Mouse (Mus musculus) heart, postnatal 14 days (tissue): Measurements from ENCODE around the gene Kctd18. TPM values are rescaled to one million over a fixed set of nuclear protein-coding genes. Genes with fewer than 3 reads are reported as not detected.

Experiments
- DNase-seq, 2 experiments: peaks; one replicate each; pipeline ENCODE4 v3.0.0; 2021 to 2022
- intact Hi-C: fragments of 180-260 bp; cut with DNase I; formaldehyde crosslinking; loops from one replicate; pipeline ENCODE4 v1.15.1; 2025
- total RNA-seq, 2 experiments: library from RNA; stranded (reverse); gene quantifications; 2 replicates each; pipeline ENCODE4 v1.2.3; 2021

The Kctd18 gene
- total RNA-seq, 2 experiments from 2014 or later, result 6.4 to 7.2 TPM

DNA sequence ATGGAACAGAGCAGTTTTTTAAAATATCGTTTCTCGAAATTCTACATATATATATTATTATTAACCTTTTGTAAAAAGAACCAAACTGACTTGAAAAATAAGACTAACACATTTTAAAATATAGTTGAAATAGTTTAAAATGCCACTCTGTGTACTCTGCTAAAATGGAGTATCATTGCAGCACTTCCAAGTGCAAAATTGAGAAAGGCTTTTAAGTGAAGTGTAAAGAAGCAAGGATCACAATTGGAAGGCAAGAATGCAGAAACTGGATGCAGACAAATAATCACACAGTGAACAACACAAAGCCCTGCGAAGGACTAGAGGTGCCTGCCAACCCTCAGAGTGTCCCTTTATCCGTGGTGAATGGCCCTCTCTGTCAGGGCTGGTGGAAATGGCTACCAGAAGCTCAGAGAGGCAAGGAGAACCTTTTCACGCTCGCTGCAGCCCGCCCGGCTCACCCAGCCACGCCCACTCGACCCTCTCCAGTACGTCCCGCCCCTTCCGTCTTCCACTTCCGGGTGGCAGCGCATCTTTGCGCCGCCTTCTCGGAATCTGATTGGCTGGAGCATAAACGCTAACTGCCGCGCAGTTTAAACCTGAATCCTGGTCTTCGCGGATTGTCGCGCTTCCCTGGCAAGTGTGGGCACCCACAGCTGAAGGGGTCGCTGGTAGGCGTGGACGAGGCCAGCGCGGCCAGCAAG, 23.2 kb downstream of the Kctd18 start, which contains the start of gene Sgo2a:
Sgo2a (plus strand) TSS at position 540 of the 701 bp plus-strand sequence.
- peak; percentile 91 to 96 for DNase-seq
- intact Hi-C loops, result no loop called here

DNA sequence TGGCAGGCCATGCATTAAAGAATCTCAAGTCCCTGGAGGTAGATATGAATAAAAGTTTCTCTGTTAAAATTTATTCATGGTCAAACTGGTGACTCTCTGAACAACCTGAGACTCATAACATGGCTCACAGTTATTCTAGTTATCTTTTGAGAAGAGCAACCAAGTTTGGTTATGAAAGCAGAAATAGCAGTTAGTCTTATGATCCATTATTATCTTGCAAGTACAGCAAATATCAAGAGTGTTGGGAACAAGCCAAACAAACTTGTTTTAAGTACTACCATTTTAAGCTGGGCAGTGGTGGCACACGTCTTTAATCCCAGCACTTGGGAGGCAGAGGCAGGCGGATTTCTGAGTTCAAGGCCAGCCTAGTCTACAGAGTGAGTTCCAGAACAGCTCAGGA, 27.5 kb downstream of the Kctd18 start:
- no peak for DNase-seq
- intact Hi-C loops, result no loop called here

DNA sequence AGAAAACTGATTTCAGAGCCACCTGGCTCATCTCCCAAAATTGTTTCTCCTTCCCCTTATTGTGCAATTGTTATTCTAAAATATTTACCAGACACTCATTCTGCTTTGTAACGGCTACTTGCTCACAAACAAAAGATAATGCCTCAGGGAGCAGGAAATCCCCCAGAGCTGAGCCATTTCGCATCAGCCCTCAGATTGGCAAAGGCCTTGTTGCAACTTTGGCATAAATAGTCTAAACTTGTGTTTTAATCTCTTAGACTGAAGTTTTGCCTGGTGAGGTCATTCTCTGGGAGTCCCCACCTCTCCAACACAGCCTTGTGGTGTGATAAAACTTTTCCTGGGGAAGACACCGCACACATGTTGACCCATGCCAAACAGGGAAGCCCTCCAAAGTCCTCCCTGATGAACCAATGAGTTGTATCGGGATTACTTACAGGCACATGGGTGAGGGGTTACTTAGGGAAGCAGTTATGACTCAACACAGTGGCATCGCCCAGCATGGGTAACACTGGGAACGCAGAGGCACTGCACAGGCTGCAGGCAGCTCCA, 29.6 kb downstream of the Kctd18 start:
- intact Hi-C loops, result no loop called here
- DNase-seq, result peak; percentile 3 to 21

DNA sequence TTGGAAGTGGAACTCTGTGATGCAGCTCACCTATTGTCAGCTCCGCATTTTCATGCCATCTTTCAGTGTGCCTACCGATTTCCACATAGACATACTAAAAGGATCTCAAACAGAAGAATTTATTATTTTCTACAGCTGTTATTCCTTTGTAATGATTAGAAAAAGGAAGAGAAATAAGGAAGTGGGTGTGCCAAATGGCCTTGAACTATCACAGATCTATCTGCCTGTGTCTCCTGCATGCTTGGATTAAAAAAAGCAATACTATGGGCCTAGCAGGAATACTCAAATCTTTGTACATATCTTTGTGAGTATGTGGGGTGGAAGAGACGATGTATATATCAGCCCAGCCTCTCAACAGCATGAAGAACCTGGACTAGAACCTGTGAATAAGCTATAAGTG, 41.9 kb downstream of the Kctd18 start:
- DNase-seq, result no peak
- intact Hi-C loops, result no loop called here

DNA sequence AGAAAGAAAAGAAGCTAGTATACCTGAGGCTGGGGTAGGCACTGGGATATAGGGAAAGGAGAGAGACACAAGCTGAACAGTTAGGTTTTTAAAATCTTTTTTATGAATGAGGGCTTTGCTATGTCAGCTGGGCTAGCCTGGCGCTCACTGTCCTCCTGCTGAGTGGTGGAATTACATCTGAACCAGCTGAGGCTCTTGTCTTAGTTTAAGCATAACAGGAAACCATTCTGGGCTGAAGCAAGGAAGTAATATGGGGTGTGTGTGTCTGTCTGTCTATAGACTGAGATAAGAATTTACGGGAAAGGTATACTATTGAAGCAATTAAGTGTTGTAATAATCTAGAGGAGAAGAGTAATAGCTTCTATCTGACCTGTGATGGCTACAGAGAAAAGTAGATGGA, 47.2 kb downstream of the Kctd18 start:
- DNase-seq, result no peak
- intact Hi-C loops, result loop anchor here (5.0 kb wide), 1 partner anchor 544 kb away; no protein-coding TSS in a partner anchor

DNA sequence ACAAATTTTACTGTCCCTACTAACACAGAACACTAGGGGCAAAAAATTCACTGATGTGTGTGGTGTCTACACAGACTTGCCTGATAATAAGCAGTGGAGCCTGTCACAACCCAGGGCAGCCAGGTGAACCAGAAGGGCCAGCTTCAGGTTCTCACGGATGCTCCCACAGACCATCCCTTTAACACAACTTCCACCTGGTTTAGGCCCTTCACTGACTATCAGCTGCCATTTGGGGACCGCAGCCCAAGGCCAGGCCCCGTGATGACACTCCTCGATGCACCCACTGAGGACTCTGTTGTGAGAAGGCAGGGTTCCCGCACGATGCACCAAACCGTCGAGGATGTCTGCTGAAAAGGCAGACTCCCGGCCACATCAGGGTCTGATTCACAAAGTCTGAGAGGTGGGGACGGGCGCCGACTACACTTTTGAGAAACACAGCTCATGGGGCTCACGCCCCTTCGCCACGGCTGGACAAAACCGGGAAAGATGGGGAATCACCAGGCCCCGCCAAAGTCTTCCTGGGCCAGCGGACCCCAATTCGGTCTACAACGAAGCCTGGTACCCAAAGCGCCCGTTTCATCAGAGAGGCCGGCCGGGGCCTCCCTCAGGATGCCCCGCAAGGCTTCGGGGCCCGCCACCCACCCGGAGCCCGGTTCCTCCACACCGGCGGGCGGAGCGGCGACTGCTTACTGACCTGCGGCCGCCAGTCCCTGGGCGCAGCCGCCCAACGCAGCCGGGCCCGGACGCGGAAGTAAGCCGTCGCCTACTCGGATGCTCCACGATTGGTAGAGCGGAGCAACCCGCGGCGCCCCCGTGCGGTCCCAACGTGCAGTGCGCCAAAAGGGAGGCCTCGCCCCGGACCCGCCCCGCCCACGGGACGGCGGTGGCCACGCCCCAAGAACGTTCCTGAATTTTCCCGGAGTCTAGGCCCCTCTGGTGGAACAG, 49.2 kb downstream of the Kctd18 start:
- DNase-seq, result peak; percentile 98 to 99
- intact Hi-C loops, result loop anchor here (5.0 kb wide), 1 partner anchor 542 kb away; no protein-coding TSS in a partner anchor

DNA sequence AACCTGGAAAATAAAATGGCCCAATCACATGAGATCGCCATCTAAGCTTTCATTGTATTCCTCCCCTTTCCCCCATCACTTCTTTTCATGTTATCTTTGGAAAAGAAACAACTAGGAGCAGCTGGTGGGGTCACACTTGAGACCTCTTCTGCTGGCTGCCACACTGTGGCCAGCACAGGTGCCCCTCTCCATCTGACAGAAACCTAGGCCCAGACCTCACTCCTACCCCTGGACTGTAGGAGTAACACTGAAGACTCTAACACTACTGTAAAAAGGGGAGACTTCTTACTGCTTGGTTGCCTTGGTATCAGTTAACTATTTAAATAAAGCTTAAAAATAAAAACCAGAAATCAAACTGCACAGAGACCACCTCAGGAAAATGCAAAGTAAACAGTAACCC, 63.0 kb downstream of the Kctd18 start:
- DNase-seq, result no peak
- intact Hi-C loops, result no loop called here

DNA sequence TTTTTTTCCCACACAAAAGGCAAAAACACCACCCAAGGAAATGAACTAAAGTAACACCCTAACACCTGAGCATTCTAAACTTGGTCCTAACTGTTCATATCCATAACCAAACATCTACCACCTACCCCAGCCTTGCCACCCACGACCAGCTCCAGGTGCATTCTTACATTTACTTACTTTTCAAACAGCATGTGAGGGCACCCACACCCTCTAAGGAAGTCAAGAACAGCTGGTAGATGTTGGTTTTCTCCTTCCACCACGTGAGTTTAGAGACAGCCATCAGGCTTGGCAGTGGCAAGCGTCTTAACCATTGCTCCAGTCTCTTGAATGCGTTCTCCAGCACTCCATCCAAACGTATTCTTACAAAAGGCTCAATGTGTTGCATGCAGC, 64.4 kb downstream of the Kctd18 start:
- no peak for DNase-seq
- intact Hi-C loops, result no loop called here

DNA sequence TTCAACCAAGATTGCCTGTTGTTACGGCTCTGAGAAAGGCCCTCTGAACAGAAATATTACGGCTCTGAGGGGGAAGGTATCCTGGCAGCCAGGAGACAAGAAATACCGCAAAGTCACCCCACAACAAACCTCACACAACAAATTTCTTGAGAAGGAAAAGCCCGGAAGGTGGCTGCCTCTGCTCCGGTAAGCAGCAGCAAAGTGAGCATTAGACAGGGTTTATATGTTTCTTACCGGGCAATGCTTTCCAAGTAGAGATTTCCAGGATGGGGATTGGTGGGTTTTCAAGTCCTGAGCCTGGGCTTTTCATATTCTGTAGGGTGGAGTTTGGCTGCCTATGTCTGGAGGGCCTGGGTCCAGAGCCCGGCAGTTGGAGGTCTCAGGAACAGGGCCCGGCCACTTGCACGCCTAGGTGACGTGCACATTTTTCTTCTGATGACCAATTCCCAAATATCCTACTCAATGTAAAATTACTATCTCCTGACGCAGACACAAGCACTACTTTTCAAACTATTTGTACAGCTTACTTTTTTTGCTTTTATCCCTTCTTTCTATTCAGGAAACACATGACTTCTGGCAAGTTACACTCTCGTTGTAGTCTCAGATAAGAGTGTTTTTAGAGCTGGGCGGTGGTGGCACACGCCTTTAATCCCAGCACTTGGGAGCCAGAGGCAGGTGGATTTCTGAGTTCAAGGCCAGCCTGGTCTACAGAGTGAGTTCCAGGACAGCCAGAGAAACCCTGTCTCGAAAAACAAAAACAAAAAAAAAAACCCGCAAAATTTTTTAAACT, 65.0 kb downstream of the Kctd18 start:
- intact Hi-C loops, result no loop called here
- DNase-seq, result no peak

DNA sequence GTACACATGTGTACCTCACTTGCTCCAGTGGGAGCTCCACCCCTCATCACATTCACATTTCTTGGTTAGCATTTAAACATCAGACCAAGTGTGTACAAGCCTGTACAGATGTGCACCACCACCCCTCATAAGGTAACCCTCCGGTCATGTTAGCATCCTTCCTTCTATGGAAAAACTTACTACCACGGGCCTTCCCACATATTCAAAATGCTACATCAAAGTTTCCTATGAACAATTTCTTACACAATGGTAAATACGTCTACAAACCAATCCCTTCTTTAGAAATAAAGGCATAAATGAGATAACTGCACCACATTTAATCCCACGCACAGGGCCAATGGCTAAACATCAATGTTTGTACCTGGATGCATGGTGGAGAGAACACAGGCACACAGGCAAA, 66.2 kb downstream of the Kctd18 start:
- DNase-seq, result no peak
- intact Hi-C loops, result no loop called here

DNA sequence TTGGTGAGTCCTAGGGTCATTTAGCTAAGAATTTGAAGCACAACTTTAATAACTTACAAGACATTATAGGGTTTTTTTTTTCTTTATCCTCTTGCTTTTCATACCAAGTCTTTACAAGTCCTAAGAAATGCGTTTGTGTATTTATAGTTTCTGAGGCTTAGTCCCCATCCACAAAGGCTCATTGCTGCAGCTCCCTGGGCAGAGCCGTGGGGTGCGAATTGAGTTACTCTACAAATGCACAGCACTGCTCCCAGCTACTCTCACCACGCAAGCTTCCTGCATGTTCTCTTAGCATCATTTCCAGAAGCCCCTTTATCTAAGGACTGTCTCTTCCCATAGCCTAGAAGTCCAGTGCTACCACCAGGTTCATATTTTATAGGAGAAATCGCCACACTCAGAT, 69.0 kb downstream of the Kctd18 start:
- no peak for DNase-seq
- intact Hi-C loops, result loop anchor here (1.0 to 5.0 kb wide), 2 partner anchors 172 to 520 kb away; no protein-coding TSS in a partner anchor

DNA sequence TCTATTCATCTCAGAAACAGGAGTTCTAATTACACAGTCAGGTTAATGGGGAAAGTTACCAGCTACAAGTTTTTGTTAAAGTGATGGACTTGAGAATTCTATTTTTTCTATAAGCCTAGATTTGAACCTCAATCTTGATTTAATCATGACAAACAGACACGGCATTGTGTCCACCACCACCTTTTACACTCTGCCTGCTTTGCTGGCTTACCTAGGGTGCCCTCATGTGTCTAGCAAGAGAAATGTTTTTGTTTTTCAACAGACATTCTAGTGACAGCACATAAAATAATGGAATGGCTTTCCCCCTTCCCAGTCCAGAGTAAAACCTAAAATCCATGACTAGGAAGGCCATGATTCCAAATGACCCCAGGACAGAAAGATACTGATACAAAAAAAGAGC, 69.6 kb downstream of the Kctd18 start:
- peak in 1 of 2 experiments; percentile 26 for DNase-seq
- intact Hi-C loops, result loop anchor here (1.0 to 5.0 kb wide), 2 partner anchors 172 to 520 kb away; no protein-coding TSS in a partner anchor

DNA sequence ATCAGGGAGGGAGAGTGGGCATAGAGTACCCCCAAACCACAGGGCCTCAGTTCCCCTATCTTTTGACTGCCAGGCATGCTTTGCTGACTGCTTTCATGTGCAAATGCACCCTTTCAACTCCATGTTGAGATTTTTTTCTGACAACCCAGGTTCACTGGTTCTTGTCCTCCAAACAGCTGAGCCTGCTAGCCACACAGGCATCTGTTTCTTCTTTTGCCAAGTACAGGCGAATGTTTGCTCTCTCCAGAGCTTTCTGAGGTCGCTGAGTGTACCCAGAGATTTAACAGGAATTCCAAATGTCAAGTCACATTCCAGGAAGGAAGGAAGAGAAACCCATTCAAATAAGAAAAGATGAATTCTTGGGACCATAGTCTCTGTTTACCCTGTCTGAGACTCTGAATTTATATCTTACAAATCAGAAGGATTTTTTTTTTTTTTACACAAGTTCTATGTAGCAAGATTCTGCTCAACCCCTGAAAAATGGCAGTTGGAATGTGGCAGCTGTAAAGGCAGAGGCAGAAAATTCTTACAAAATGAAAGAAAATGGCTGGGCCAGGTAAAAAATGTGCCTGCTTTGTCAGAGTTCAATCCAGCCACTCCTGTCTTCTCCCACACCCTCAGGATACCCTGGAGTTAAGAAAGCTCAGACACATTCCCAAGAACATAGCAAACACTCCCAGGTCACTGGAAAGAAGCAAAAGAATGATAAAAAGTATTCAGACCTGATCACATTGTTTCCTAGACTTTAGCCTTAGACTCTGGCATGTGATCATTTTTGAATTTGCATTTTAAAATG, 71.0 kb downstream of the Kctd18 start:
- no peak for DNase-seq
- intact Hi-C loops, result loop anchor here (5.0 kb wide), 1 partner anchor 170 kb away; no protein-coding TSS in a partner anchor

DNA sequence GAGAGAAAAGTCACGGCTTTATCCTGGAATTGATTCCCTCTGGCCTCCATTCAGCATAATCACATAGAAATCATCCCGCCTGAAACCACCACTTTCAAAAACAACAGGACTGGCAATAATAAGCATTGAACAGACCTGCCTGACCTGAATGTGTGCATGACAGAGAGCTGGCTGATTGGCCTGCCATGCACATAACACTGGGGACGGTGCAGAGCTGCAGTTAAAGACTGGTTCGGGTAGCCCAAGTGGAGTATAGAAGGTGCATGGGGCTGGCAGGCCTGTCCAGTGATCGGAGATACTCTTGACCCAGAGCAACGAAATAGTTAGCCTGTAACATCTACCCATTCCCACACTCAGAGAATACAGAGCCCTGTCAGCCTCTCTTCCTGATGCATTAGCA, 76.5 kb downstream of the Kctd18 start:
- intact Hi-C loops, result no loop called here

DNA sequence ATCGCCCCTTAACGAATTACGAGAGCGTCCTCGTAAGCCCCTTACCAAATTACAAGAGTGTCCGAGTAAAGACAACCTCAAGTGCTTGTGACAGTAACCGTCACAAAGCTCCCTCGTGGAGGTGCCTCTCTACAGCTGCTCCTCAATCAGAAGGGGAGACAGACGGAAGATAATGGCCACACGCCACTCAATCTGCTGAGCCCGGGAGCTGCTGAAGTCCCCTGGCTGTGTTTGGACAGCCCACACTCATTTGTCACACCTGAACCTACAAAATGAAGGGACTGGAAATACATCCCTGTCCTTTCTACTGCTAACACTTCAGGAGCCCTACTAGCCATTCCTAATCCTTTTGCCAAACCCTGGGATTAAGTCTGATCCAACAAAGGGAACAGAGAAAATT, 77.0 kb downstream of the Kctd18 start:
- intact Hi-C loops, result no loop called here
- no peak for DNase-seq

More for the DNA sequence above, 76.5 kb downstream of the Kctd18 start:
- DNase-seq, result no peak

DNA sequence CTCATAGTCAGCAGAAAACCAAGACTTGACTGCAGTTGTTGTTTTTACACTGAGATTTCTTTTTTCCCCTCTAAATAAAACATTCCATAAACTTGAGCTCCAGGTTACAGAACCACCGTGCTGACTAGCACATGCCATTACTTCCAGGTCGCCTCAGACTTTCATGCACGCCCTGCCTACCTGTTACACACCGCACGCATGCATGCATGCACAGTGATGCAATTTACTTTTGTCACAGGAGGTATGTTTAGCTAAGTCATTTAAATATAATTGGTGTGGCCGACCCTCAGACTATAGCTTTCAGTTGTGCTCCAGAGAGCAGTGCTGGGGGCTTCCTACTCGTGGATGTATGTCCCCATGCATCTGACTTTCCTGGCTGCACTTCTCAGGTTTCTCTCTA, 77.7 kb downstream of the Kctd18 start:
- intact Hi-C loops, result no loop called here
- DNase-seq, result no peak

DNA sequence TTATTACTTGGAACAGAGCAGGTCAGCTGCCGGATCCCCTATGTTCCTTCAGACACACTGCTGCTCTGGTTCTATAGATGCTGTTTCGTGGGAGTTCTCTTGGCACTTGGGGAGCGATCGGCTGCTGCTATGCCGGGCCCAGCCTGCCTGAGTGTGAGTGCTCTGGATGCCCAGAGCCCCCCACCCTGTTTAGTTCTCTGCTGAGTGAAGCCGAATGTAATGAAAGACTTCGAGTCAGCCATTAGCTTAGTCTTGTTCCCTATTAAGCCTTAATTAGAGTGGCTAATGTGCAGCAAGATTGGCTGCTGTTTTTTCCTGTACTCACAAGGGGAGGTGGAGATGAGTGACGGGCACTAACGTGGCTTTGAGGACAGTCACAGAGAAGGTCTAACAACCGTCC, 78.1 kb downstream of the Kctd18 start:
- intact Hi-C loops, result no loop called here
- DNase-seq, result no peak

DNA sequence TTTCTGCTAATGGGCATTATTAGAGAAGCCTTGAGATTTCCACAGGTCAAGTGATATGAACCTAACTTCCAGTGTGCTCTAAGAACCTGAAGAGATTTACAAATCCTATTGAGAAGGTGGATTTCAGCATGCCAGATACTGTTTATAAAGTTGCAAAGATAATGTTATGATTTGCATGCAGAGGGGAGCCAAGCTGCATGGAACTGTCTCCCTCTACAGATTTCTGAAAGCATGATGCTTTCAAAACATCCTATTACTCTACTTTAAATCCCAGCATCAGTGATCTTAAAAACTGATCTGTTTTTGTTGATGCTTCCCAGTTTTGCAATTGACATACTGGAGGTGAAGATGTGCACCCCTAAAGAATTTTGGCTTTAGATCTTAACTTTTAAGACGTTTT, 84.5 kb downstream of the Kctd18 start:
- no peak for DNase-seq
- intact Hi-C loops, result loop anchor here (5.0 kb wide), 1 partner anchor 157 kb away; no protein-coding TSS in a partner anchor

DNA sequence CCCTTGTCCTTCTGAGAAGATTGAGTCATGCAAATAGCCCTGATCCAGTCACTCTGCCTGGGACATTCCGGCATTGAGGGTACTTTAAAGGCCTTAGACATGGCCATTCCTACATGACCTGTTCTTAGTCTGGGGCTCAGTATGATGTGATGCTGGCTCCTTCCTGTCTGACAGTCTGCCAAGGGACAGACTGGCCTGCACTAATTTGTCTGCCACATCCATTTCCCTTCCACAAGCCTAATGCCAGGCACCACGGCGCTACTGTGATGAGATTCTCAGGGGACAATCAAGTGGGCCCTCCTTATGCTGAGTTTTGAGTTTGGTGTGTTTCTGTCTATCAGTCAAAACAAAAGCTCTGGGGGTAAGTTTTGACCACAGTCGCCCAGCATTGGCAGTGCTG, 100.2 kb downstream of the Kctd18 start:
- no peak for DNase-seq
- intact Hi-C loops, result no loop called here
